Mouse (Mus musculus) myocyte (in vitro differentiated cells): Measurements from ENCODE around the gene Cog8. TPM values are rescaled to one million over a fixed set of nuclear protein-coding genes. Genes with fewer than 3 reads are reported as not detected.
A peak's percentile ranks its signal among the peaks of the same experiment; 100 is the strongest.

ENCODE experiments used
- H3K27me3 ChIP-seq: one replicate; pipeline ENCODE4 v1.6.1; 2011; ENCODE audit not compliant: control insufficient read depth, insufficient read depth, insufficient read length
- H3K36me3 ChIP-seq: one replicate; pipeline ENCODE4 v1.6.1; 2011; ENCODE audit not compliant: control insufficient read depth, insufficient read depth
- H3K4me2 ChIP-seq: one replicate; pipeline ENCODE4 v1.6.1; 2011; ENCODE audit warnings: low read depth, control low read depth
- H3K4me3 ChIP-seq: one replicate; pipeline ENCODE4 v1.5.1; 2011; ENCODE audit warnings: mild to moderate bottlenecking, control low read depth, moderate library complexity
- H3K79me2 ChIP-seq: one replicate; pipeline ENCODE4 v1.6.1; 2011; ENCODE audit not compliant: control insufficient read depth, insufficient read depth
- H3ac ChIP-seq: one replicate; pipeline ENCODE4 v1.6.1; 2011; ENCODE audit not compliant: control insufficient read depth, insufficient read length
- CEBPB ChIP-seq: IDR thresholded peaks from 2 replicates; pipeline ENCODE4 v1.6.1; 2011; ENCODE audit warnings: mild to moderate bottlenecking, moderate library complexity; ENCODE audit not compliant: poor library complexity, insufficient read depth, severe bottlenecking
- E2F4 ChIP-seq: IDR thresholded peaks from one replicate; pipeline ENCODE4 v1.6.1; 2011; ENCODE audit warnings: mild to moderate bottlenecking, control low read depth, moderate library complexity; ENCODE audit not compliant: insufficient read depth
- MAX ChIP-seq: IDR thresholded peaks from one replicate; pipeline ENCODE4 v1.6.1; 2011; ENCODE audit warnings: low read depth, mild to moderate bottlenecking, control low read depth
- MYOD1 ChIP-seq, 3 experiments: IDR thresholded peaks; one replicate each; pipeline ENCODE4 v1.6.1; 2011; ENCODE audit warnings: control low read depth in 2 of 3, low read depth in 2 of 3, mild to moderate bottlenecking in 2 of 3, moderate library complexity in 1 of 3; ENCODE audit not compliant: insufficient read length in 2 of 3, control insufficient read depth in 1 of 3
- MYOG ChIP-seq, 3 experiments: IDR thresholded peaks; one replicate each; pipeline ENCODE4 v1.6.1; 2011; ENCODE audit warnings: control low read depth in 2 of 3, low read depth in 2 of 3, mild to moderate bottlenecking in 2 of 3; ENCODE audit not compliant: insufficient read length in 2 of 3, control insufficient read depth in 1 of 3, insufficient read depth in 1 of 3
- POLR2A ChIP-seq: IDR thresholded peaks from one replicate; pipeline ENCODE4 v1.6.1; 2011; ENCODE audit warnings: low read depth, mild to moderate bottlenecking, control low read depth, moderate library complexity; ENCODE audit not compliant: insufficient read length
- POLR2AphosphoS2 ChIP-seq: IDR thresholded peaks from one replicate; pipeline ENCODE4 v1.6.1; 2011; ENCODE audit warnings: low read depth, control low read depth; ENCODE audit not compliant: insufficient read length
- REST ChIP-seq: IDR thresholded peaks from one replicate; pipeline ENCODE4 v1.6.1; 2011; ENCODE audit warnings: mild to moderate bottlenecking, control low read depth, moderate library complexity; ENCODE audit not compliant: insufficient read depth, insufficient read length
- SRF ChIP-seq: IDR thresholded peaks from one replicate; pipeline ENCODE4 v1.6.1; 2011; ENCODE audit warnings: low read depth; ENCODE audit not compliant: control insufficient read depth, insufficient read length
- TCF12 ChIP-seq: IDR thresholded peaks from one replicate; pipeline ENCODE4 v1.6.1; 2011; ENCODE audit warnings: mild to moderate bottlenecking, control low read depth; ENCODE audit not compliant: poor library complexity, insufficient read depth, severe bottlenecking
- TCF3 ChIP-seq: IDR thresholded peaks from one replicate; pipeline ENCODE4 v1.6.1; 2011; ENCODE audit warnings: low read depth, control low read depth; ENCODE audit not compliant: insufficient read length
- USF1 ChIP-seq: IDR thresholded peaks from one replicate; pipeline ENCODE4 v1.6.1; 2011; ENCODE audit warnings: low read depth, mild to moderate bottlenecking, control low read depth, moderate library complexity
- polyA plus RNA-seq: library from polyadenylated mRNA; unstranded; fragments of >200 nt; fragmentation: generic; extraction: Trizol; gene quantifications from one replicate; pipeline ENCODE4 v1.2.1, GENCODE M21; 2012; ENCODE audit warnings: missing spikeins

Cog8 gene
- polyA plus RNA-seq, 1 experiment, result 28.3 TPM

DNA sequence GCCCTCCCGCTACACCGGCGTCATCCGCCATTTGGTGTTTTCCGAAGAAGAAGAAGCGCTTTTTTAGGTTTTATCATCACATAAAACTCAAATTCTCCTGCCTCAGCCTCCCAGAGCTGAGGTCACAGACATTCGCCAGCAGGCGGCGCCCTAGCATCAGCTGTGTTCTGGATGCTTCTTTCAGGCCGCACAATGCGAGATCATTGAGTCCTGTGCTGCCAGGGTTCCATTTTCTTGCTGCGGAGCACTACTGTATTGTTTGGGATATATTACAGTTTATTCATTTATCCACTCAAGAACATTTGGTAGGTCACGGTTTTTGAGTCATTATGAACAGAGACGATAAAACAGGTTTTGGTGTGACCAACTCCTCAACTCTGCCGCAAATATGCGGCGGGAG, 28.9 kb upstream of the Cog8 start:
- TF ChIP-seq TCF3 (no peak), CEBPB (no peak), USF1 (no peak), POLR2A (no peak), MYOG (IDR thresholded peaks at IDR 0.05; ENCODE audit: control insufficient read depth in 1 of 3, insufficient read depth in 1 of 3, insufficient read length in 2 of 3, low read depth in 2 of 3) (no peak), E2F4 (no peak)
- no peaks in the 10 kb centered on the region for H3K27me3 ChIP-seq
- no peak overlapping the region for H3ac ChIP-seq
- peaks cover 31% of the 10 kb centered on the region for H3K36me3 ChIP-seq
- H3K4me2 ChIP-seq, result no peak overlapping the region
- peaks cover 16% of the 10 kb centered on the region for H3K79me2 ChIP-seq
- H3K4me3 ChIP-seq, result no peak overlapping the region

DNA sequence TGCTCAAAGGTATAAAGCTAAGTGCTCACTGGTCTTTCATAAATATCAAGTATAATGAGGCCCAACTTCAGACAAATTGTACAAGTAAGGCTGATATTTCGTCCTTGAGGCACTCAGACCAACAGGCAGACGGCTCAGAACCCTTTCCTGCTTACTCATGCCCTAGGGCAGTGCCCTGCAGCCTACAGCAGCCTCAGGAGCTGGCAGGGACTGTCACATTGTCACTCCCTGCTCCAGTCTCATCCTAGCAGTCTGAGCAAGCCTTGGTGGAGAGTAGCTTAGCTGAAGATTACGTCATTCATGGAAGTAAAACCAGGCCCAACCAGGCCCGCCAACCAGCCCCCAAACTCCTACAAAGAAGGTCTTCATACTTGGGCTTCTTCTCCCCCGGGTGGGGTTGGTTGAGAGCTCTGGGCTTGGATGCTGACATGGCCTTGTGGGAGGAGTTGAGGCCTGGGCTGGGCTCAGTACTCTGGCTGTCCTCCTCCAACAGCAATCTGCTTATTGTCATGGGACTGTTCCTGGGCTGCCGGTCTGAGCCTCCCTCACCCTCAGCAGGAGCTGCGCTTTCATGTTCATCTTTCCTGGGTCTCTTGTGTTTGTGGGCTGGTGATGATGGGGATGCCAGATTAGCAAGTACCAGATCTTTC, 19.9 kb upstream of the Cog8 start:
- H3K79me2 ChIP-seq, result no peaks in the 10 kb centered on the region
- H3ac ChIP-seq, result no peak overlapping the region
- H3K4me2 ChIP-seq, result no peak overlapping the region
- no peak for TF ChIP-seq POLR2AphosphoS2
- no peak for TF ChIP-seq TCF3
- TF ChIP-seq POLR2A, result no peak
- TF ChIP-seq E2F4, result no peak
- no peak for TF ChIP-seq TCF12
- TF ChIP-seq CEBPB, result no peak
- no peak for TF ChIP-seq MYOG (IDR thresholded peaks at IDR 0.05; ENCODE audit: control insufficient read depth in 1 of 3, insufficient read depth in 1 of 3, insufficient read length in 2 of 3, low read depth in 2 of 3)
- TF ChIP-seq SRF, result no peak
- no peak for TF ChIP-seq MYOD1 (IDR thresholded peaks at IDR 0.05; ENCODE audit: control insufficient read depth in 1 of 3, insufficient read length in 2 of 3, low read depth in 2 of 3)
- no peak for TF ChIP-seq USF1
- peaks cover 40% of the 10 kb centered on the region for H3K36me3 ChIP-seq
- no peaks in the 10 kb centered on the region for H3K27me3 ChIP-seq
- H3K4me3 ChIP-seq, result no peak overlapping the region

DNA sequence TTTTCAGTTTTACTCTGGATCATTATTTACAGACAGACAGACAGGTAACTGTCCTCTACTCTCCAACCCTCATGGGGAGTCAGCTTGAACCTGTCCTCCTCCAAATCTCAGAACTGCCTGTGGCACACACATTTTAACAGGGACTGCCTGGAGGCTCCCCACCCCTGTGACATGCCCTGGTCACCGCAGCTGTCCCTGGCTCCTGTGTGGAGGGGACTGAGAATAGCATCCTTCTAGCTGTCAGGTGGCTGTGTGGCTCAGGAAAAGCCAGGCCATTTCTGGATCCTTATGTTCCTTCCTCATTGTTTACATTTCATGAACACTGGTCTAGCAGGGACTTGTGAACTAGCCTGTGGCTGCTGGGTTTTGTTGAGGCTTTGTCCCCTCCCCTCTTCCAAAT, 17.6 kb upstream of the Cog8 start:
- H3K79me2 ChIP-seq, result no peaks in the 10 kb centered on the region
- peaks cover 34% of the 10 kb centered on the region for H3K36me3 ChIP-seq
- no peak overlapping the region for H3K4me2 ChIP-seq
- H3K27me3 ChIP-seq, result no peaks in the 10 kb centered on the region
- H3K4me3 ChIP-seq, result no peak overlapping the region
- H3ac ChIP-seq, result no peak overlapping the region
- no peak for TF ChIP-seq TCF3
- TF ChIP-seq POLR2A, result no peak
- TF ChIP-seq TCF12, result peak; percentile 7
- no peak for TF ChIP-seq REST
- TF ChIP-seq MYOD1 (IDR thresholded peaks at IDR 0.05; ENCODE audit: control insufficient read depth in 1 of 3, insufficient read length in 2 of 3, low read depth in 2 of 3), result peak in 2 of 3 experiments; percentile 35 to 75
- TF ChIP-seq SRF, result no peak
- peak; percentile 22 to 87 (median 61) for TF ChIP-seq MYOG (IDR thresholded peaks at IDR 0.05; ENCODE audit: control insufficient read depth in 1 of 3, insufficient read depth in 1 of 3, insufficient read length in 2 of 3, low read depth in 2 of 3)
- TF ChIP-seq E2F4, result no peak
- peak; percentile 42 for TF ChIP-seq POLR2AphosphoS2
- TF ChIP-seq USF1, result no peak

DNA sequence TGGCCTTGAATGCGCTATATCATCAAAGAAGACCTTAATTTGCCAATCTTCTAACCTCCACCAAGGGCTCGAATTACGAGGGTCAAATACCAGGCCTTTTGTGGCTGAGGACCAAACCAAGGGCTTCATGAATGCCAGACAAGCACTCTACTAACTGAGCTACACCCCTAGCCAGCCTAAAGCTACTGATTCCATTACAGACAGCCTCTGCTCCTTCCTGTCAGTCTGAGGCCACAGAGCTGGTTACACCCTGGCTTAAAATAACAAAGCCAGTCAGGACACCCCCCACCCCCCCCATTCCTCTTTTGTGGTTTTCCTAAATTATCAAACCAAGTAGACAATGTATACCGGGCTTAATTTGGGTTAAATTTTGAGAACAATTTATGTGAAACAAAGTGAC, 17.2 kb upstream of the Cog8 start:
- Histone ChIP-seq H3ac (no peak overlapping the region), H3K36me3 (peaks cover 33% of the 10 kb centered on the region), H3K27me3 (no peaks in the 10 kb centered on the region), H3K79me2 (no peaks in the 10 kb centered on the region), H3K4me3 (no peak overlapping the region), H3K4me2 (no peak overlapping the region)
- TF ChIP-seq REST (no peak), POLR2AphosphoS2 (no peak), USF1 (no peak), POLR2A (no peak), MYOD1 (IDR thresholded peaks at IDR 0.05; ENCODE audit: control insufficient read depth in 1 of 3, insufficient read length in 2 of 3, low read depth in 2 of 3) (no peak), CEBPB (no peak), SRF (no peak), E2F4 (no peak), TCF3 (no peak), MAX (no peak)
